Mouse (Mus musculus) thymus, adult 2 months (tissue): ENCODE results near the gene Wfdc6a.

Experiments used
- CTCF ChIP-seq: fragments of 200-500 bp; IDR thresholded peaks from 2 replicates; pipeline ENCODE4 v1.5.1; 2012; ENCODE audit warnings: mild to moderate bottlenecking, control low read depth, low read length, moderate library complexity, borderline replicate concordance; ENCODE audit not compliant: control insufficient read depth, poor library complexity, insufficient read depth; ENCODE audit errors: extremely low read depth
- POLR2A ChIP-seq: fragments of 200-500 bp; IDR thresholded peaks from 2 replicates; pipeline ENCODE4 v1.6.1; 2012; ENCODE audit warnings: mild to moderate bottlenecking, low read length, control low read depth, moderate library complexity; ENCODE audit not compliant: control insufficient read depth, poor library complexity, insufficient read depth; ENCODE audit errors: extremely low read depth

DNA sequence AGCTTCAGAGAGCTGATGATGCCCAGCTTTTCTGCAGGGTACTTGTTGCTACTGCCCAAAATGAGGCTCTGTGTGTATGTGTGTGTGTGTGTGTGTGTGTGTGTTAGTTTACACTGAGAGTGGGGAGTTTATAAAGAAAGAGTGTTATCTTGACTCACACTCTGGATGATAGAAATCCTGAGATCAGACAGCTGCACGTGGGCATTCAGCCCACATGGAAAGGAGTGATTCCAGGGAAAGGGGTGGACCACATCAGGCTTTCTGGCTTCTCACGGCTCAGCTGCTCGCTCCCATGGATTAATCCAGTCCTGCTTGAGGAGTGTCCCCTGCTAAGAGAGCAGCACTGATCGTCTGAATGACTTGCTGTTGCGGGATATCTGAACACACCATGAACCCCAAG lies 43.1 kb downstream of the Wfdc6a start:
- TF ChIP-seq POLR2A (no peak), CTCF (no peak)
